Mouse (Mus musculus): ENCODE results near the gene Dusp5.

GRCm38 (mm10) chr19:53507497-53507896 is 21.4 kb upstream of the Dusp5 start:
- TF ChIP-seq POLR2A (IDR thresholded peaks at IDR 0.05; ENCODE audit: insufficient read depth, low read depth, low read length) (no peak), EP300 (IDR thresholded peaks at IDR 0.05; ENCODE audit: insufficient read depth, low read depth, low read length) (no peak), CTCF (IDR thresholded peaks at IDR 0.05) (no peak)
